Mouse (Mus musculus) limb, embryonic 10.5 days (tissue): ENCODE measurements at regions not wholly inside any gene's neighbourhood (a gene's known extent, or its start where the extent isn't known, plus 50 kb on each side); places are given as distances from the start of the nearest gene placed in this dataset.

Experiments
- DNase-seq: peaks from one replicate; pipeline ENCODE4 v3.0.0-alpha.2; 2017; ENCODE audit warnings: low spot score
- H3K27ac ChIP-seq: fragments of 300-500 bp; sonication (generic); 2 replicates; pipeline ENCODE4 v1.5.1; 2016; ENCODE audit warnings: mild to moderate bottlenecking
- H3K27me3 ChIP-seq: fragments of 300-500 bp; sonication (generic); 2 replicates; pipeline ENCODE4 v1.6.1; 2016; ENCODE audit warnings: low read depth, mild to moderate bottlenecking; ENCODE audit not compliant: poor library complexity, severe bottlenecking
- H3K36me3 ChIP-seq: fragments of 300-500 bp; sonication (generic); 2 replicates; pipeline ENCODE4 v1.6.1; 2016; ENCODE audit warnings: mild to moderate bottlenecking, moderate library complexity
- H3K4me1 ChIP-seq: fragments of 300-500 bp; sonication (generic); 2 replicates; pipeline ENCODE4 v1.6.1; 2016
- H3K4me3 ChIP-seq: fragments of 300-500 bp; sonication (generic); 2 replicates; pipeline ENCODE4 v1.5.1; 2016; ENCODE audit warnings: mild to moderate bottlenecking, moderate library complexity
- H3K9me3 ChIP-seq: fragments of 300-500 bp; sonication (generic); replicated peaks from 2 replicates; pipeline ENCODE4 v1.6.1; 2016; ENCODE audit warnings: mild to moderate bottlenecking
- WGBS: fragments of 180-500 bp; shearing (Covaris S2); methylation state at CpG from one replicate; pipeline ENCODE4 v1.1.7; 2016; 5-methylcytosine and 5-hydroxymethylcytosine counted together

GRCm38 (mm10) chr14:99612114-99612513, 313.6 kb downstream of the Klf5 start:
- no peak overlapping the region for H3K27ac ChIP-seq
- no peak overlapping the region for H3K4me3 ChIP-seq

GRCm38 (mm10) chr14:99614748-99615147, 316.3 kb downstream of the Klf5 start:
- WGBS = 81% methylated on average over 3 of the region's 3 CpGs
- DNase-seq = no peak
- no peak overlapping the region for H3K27ac ChIP-seq
- no peak overlapping the region for H3K4me3 ChIP-seq
- H3K4me1 ChIP-seq = no peaks in the 10 kb centered on the region
- no peaks in the 10 kb centered on the region for H3K27me3 ChIP-seq
- H3K36me3 ChIP-seq = no peaks in the 10 kb centered on the region
- H3K9me3 ChIP-seq = no peaks in the 10 kb centered on the region

More at GRCm38 (mm10) chr14:99612114-99612513, 313.6 kb downstream of the Klf5 start:
- H3K36me3 ChIP-seq = no peaks in the 10 kb centered on the region
- H3K4me1 ChIP-seq = no peaks in the 10 kb centered on the region
- 88% methylated on average over 3 of the region's 3 CpGs for WGBS
- no peak for DNase-seq
- H3K27me3 ChIP-seq = no peaks in the 10 kb centered on the region
- no peaks in the 10 kb centered on the region for H3K9me3 ChIP-seq

GRCm38 (mm10) chr14:99616655-99617335, 318.3 kb downstream of the Klf5 start:
- no peaks in the 10 kb centered on the region for H3K9me3 ChIP-seq
- no peaks in the 10 kb centered on the region for H3K27me3 ChIP-seq
- H3K27ac ChIP-seq = no peak overlapping the region
- WGBS = 81% methylated on average over 7 of the region's 7 CpGs
- H3K36me3 ChIP-seq = no peaks in the 10 kb centered on the region
- H3K4me1 ChIP-seq = no peaks in the 10 kb centered on the region
- H3K4me3 ChIP-seq = no peak overlapping the region
- no peak for DNase-seq

GRCm38 (mm10) chr14:99617374-99617773, 318.9 kb downstream of the Klf5 start:
- WGBS = 87% methylated on average over 2 of the region's 2 CpGs
- H3K36me3 ChIP-seq = no peaks in the 10 kb centered on the region

GRCm38 (mm10) chr14:99621538-99621937, 323.0 kb downstream of the Klf5 start:
- H3K4me1 ChIP-seq = no peaks in the 10 kb centered on the region
- WGBS = 79% methylated on average over 3 of the region's 3 CpGs
- H3K9me3 ChIP-seq = no peaks in the 10 kb centered on the region
- H3K27ac ChIP-seq = no peak overlapping the region
- no peaks in the 10 kb centered on the region for H3K36me3 ChIP-seq
- H3K4me3 ChIP-seq = no peak overlapping the region
- no peak for DNase-seq
- H3K27me3 ChIP-seq = no peaks in the 10 kb centered on the region

More at GRCm38 (mm10) chr14:99617374-99617773, 318.9 kb downstream of the Klf5 start:
- no peaks in the 10 kb centered on the region for H3K27me3 ChIP-seq
- no peak overlapping the region for H3K4me3 ChIP-seq
- DNase-seq = no peak
- H3K27ac ChIP-seq = no peak overlapping the region
- H3K9me3 ChIP-seq = no peaks in the 10 kb centered on the region
- H3K4me1 ChIP-seq = no peaks in the 10 kb centered on the region

GRCm38 (mm10) chr14:99624380-99625327, 326.2 kb downstream of the Klf5 start:
- no peak overlapping the region for H3K4me3 ChIP-seq
- no peak overlapping the region for H3K27ac ChIP-seq
- H3K36me3 ChIP-seq = no peaks in the 10 kb centered on the region
- no peaks in the 10 kb centered on the region for H3K9me3 ChIP-seq
- no peak for DNase-seq
- peaks cover 4% of the 10 kb centered on the region; the same call in 1 of the 2 replicates for H3K4me1 ChIP-seq
- H3K27me3 ChIP-seq = no peaks in the 10 kb centered on the region
- 89% methylated on average over 10 of the region's 10 CpGs for WGBS

GRCm38 (mm10) chr14:99627615-99628014, 329.1 kb downstream of the Klf5 start:
- peaks cover 4% of the 10 kb centered on the region; the same call in 1 of the 2 replicates for H3K4me1 ChIP-seq
- H3K4me3 ChIP-seq = no peak overlapping the region
- no peaks in the 10 kb centered on the region for H3K36me3 ChIP-seq
- 90% methylated on average over 1 of the region's 1 CpGs for WGBS
- no peaks in the 10 kb centered on the region for H3K9me3 ChIP-seq
- H3K27ac ChIP-seq = no peak overlapping the region
- H3K27me3 ChIP-seq = no peaks in the 10 kb centered on the region
- DNase-seq = no peak

GRCm38 (mm10) chr14:99631092-99631491, 332.6 kb downstream of the Klf5 start:
- Histone ChIP-seq H3K27me3 (0 out of 2 replicates have a peak, but pooled peaks cover 6% of the 10 kb centered on the region), H3K9me3 (no peaks in the 10 kb centered on the region), H3K4me1 (peaks cover 4% of the 10 kb centered on the region; the same call in 1 of the 2 replicates), H3K27ac (no peak overlapping the region), H3K4me3 (no peak overlapping the region), H3K36me3 (no peaks in the 10 kb centered on the region)
- no peak for DNase-seq
- 65% methylated on average over 10 of the region's 10 CpGs for WGBS

- H3K4me3 ChIP-seq = no peak overlapping the region
- peaks cover 4% of the 10 kb centered on the region; the same call in 1 of the 2 replicates for H3K4me1 ChIP-seq
- H3K36me3 ChIP-seq = no peaks in the 10 kb centered on the region
- WGBS = 50% methylated on average over 4 of the region's 4 CpGs
- DNase-seq = no peak
- H3K9me3 ChIP-seq = no peaks in the 10 kb centered on the region
- no peak overlapping the region for H3K27ac ChIP-seq
- 0 out of 2 replicates have a peak, but pooled peaks cover 6% of the 10 kb centered on the region for H3K27me3 ChIP-seq
Observed at GRCm38 (mm10) chr14:99632444-99632843, 334.0 kb downstream of the Klf5 start.

GRCm38 (mm10) chr14:99635556-99636150, 337.2 kb downstream of the Klf5 start:
- Histone ChIP-seq H3K27ac (no peak overlapping the region), H3K9me3 (no peaks in the 10 kb centered on the region), H3K4me1 (no peaks in the 10 kb centered on the region), H3K27me3 (peaks cover 6% of the 10 kb centered on the region; the same call in 1 of the 2 replicates), H3K4me3 (no peak overlapping the region), H3K36me3 (no peaks in the 10 kb centered on the region)
- no peak for DNase-seq
- 91% methylated on average over 4 of the region's 4 CpGs for WGBS

- no peak overlapping the region for H3K27ac ChIP-seq
- no peak overlapping the region for H3K4me3 ChIP-seq
- no peaks in the 10 kb centered on the region for H3K36me3 ChIP-seq
- no peak for DNase-seq
- no peaks in the 10 kb centered on the region for H3K9me3 ChIP-seq
- H3K27me3 ChIP-seq = no peaks in the 10 kb centered on the region; the same call in 1 of the 2 replicates
- H3K4me1 ChIP-seq = peaks cover 11% of the 10 kb centered on the region
- 65% methylated on average over 15 of the region's 15 CpGs for WGBS
Observed at GRCm38 (mm10) chr14:99641475-99642453, 343.3 kb downstream of the Klf5 start.

GRCm38 (mm10) chr14:99646323-99646722, 347.8 kb downstream of the Klf5 start:
- peaks cover 10% of the 10 kb centered on the region for H3K4me1 ChIP-seq

More at GRCm38 (mm10) chr14:99646323-99646722, 347.8 kb downstream of the Klf5 start:
- H3K4me3 ChIP-seq = no peak overlapping the region
- no peaks in the 10 kb centered on the region for H3K9me3 ChIP-seq
- no peaks in the 10 kb centered on the region for H3K36me3 ChIP-seq
- DNase-seq = no peak
- H3K27ac ChIP-seq = no peak overlapping the region
- H3K27me3 ChIP-seq = no peaks in the 10 kb centered on the region
- 82% methylated on average over 3 of the region's 3 CpGs for WGBS
